Mouse (Mus musculus) adrenal gland, postnatal 4 days (tissue): Measurements from ENCODE around the gene Lrch1. TPM values are rescaled to one million over a fixed set of nuclear protein-coding genes. Genes with fewer than 3 reads are reported as not detected.

Experiments
- DNase-seq, 2 experiments: peaks; one replicate each; pipeline ENCODE4 v3.0.0; 2021 to 2022; ENCODE audit warnings: low spot score in 2 of 2, mixed read lengths in 2 of 2
- total RNA-seq, 2 experiments: library from RNA; stranded (reverse); gene quantifications; 2 replicates each; pipeline ENCODE4 v1.2.3; 2021

Gene Lrch1
- total RNA-seq, 2 experiments from 2014 or later = 25.9 to 27.4 TPM

DNA sequence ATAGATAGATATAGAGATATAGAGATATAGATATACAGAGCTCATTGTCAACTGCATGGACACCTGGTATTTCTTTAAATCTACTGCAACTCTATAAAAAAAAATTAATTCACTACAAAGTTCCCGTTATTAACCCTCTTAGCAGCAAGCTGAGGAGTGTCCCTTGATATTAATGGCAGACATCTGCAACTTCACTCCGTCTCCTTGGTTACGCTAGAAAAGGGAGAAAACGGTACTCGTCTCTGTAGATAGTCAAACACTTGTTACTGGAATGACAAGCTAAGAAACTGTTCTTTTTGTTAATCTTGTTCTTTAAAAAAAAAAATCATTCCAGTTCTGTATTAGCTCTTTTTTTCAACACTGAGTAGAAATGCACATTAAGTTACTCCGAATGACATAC, 54.0 kb downstream of the Lrch1 start:
- DNase-seq = no peak

DNA sequence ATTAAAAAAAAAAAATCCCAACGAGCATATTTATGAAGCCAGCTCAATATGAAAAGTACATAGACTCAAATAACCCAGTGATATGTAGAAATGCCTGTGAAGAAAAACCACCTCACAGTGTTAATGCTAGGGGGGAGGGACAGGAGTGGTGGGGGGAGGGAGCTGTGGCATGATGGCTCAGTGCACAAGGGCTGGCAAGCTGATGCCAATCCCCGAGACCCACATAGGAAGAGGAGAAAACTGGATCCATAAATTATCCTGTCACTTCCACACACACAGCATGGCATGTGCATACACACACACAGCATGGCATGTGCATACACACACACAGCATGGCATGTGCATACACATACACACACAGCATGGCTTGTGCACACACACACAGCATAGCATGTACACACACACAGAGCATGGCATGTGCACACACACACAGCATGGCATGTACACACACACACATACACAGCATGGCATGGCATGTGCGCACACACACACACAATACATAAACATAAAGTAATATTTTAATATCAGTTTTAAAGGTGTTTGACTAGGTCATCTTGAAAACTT, 54.5 kb downstream of the Lrch1 start:
- DNase-seq = no peak

DNA sequence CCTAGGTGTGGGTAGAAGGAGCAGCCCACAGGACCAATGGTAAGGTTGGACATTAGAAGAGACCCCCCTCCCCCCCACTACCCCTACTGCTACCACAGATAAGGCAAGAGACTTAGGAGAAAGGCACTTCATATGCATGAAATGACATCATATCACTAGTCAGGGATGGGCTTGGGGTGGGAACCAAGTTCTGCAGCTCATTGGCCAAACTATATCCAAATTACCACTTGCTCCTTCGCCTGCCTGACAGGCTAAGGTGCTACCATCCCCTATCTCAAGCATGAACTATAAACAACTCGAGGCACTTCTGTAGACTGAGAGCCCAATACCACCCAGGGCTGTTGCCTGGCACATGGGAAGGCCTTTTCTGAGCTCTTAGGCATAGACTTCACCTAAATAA, 58.4 kb downstream of the Lrch1 start:
- no peak for DNase-seq

- DNase-seq = no peak
Measured at GRCm38 (mm10) chr14:74888103-74888502, 59.6 kb downstream of the Lrch1 start.

DNA sequence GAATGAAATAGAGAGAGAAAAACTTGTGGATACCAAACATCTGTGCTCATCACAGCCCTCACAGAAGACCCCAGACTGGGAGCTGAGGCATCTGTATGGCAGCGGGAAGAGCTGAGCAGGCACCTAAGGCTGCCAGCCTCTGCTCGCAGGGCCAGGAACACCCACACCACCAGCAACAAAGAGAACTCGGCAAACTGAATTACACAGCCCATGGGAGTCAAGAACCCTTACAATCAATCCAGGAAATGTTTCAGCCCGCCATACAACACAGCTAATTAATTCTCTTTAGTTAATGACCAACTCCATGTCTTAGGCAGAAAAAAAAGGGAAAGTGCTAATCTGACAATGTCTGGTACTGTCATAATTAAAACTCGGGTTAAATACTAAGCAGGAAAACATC, 61.2 kb downstream of the Lrch1 start:
- DNase-seq = no peak

GRCm38 (mm10) chr14:74884920-74885319, 62.8 kb downstream of the Lrch1 start:
- DNase-seq = no peak

DNA sequence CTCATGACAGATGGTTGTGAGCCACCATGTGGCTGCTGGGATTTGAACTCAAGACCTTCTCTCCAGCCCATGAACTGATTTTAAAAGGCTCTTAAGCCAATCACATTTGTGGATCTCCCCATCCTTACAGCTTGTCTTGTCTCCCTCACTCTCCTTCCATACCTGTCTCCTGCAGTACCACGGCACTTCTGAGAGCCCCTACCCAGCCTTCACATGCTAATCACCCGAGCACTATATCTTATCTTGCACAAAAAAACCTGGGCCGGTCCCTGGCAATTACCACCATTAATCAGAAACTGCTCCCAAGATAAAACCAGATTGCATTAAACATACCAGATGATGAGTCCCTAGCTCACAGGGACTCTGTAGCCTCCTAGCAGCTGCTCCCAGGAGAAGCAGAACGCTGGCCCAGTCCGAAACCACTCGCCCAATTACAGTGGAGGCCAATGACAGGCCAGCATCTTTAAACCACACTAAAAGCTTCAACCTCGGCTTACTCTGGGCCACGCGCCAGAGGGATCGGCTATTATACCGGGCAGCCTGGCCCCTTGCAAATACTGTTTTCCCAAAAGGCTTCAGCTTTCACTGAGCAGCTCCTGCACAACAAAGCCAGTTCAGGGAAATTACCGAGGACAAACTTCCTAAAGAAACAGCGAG, 63.5 kb downstream of the Lrch1 start:
- DNase-seq = no peak

GRCm38 (mm10) chr14:74883204-74883603, 64.5 kb downstream of the Lrch1 start:
- no peak for DNase-seq

DNA sequence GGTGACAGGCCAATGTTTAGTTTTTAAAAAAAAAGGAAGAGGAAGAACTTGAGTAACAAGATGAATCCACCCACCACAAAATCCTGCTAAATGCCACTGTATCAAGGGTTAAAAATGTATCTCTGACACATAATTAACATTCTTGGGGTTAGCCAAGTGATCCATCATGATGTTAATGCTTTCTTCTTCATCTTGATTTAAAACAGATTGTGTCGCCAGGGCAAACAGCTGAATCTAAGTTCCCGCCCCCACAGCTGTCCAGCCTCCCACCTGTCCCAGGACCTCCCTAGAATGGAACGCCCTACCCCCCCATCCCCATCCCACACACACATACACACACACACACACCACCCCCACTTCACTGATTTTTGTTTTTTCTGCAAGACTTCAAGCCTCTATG, 64.9 kb downstream of the Lrch1 start:
- DNase-seq = no peak

DNA sequence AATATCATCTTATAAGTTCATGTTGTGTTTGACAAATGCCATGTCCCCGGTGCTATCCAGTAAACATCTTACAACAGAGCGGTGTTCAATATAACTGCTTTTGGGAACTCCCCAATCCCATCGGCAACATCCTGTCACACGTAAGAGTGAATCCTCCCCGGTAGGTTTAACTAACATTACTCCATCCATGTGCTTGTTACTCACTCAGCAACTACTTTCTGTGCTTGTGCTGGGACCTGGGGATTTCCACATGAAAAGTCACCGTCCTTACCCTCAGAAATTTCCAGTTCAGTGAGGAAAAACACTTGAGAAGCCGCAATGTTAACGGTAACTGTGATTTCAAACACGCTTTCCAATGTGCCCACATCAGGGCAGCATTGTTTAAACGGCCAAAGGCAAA, 66.8 kb downstream of the Lrch1 start:
- no peak for DNase-seq

- no peak for DNase-seq
Measured at GRCm38 (mm10) chr14:74879480-74879879, 68.2 kb downstream of the Lrch1 start.

GRCm38 (mm10) chr14:74877287-74877686, 70.4 kb downstream of the Lrch1 start:
- no peak for DNase-seq

GRCm38 (mm10) chr14:74871220-74871619, 76.5 kb downstream of the Lrch1 start:
- no peak for DNase-seq

DNA sequence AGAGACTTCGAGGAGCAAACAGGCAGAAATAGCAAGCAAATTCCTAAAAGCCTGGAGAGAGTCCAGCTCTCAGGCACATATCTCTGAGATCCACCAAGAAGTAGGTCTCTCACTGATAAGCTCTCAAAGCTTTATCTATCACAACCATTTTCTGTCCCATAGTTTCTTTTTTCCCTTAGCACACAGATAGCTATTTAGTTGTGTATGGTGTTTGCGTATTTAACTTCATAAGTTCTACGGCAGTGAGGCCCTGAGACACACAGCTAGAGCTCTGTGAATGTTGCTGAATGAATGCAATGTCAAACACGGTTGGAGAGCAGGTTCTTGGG, 78.8 kb downstream of the Lrch1 start:
- DNase-seq = no peak

DNA sequence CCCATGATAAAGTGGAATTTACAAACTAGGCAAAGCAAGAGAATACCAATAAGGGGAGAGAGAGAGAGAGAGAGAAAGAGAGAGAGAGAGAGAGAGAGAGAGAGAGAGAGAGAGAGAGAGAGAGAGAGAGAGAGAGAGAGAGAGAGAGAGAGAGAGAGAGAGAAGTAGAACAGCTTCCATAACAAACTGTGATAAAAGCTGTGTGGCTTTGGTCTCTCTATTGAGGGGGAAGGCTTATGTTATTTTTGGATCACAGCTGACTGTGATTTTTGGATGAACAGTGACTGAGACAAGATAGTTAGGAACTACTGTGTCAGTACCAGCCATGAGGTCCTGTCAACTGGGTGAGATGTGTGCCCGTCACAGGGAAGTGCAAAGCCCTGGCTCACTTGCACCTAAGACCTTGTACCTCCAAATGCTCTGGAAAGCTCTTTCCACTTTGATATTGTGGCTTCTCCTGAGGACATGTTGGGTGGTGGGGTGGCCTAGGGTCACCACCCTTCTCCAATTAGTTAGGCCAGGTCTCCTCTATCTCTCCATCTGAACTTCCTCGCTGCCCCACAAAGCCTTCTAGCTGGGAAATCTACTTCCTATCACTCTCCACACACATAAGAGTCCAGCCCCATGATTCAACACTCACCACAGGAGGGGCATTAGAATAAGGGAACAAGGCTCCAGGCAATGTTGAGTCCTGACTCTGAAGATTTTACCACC, 79.3 kb downstream of the Lrch1 start:
- DNase-seq = no peak

DNA sequence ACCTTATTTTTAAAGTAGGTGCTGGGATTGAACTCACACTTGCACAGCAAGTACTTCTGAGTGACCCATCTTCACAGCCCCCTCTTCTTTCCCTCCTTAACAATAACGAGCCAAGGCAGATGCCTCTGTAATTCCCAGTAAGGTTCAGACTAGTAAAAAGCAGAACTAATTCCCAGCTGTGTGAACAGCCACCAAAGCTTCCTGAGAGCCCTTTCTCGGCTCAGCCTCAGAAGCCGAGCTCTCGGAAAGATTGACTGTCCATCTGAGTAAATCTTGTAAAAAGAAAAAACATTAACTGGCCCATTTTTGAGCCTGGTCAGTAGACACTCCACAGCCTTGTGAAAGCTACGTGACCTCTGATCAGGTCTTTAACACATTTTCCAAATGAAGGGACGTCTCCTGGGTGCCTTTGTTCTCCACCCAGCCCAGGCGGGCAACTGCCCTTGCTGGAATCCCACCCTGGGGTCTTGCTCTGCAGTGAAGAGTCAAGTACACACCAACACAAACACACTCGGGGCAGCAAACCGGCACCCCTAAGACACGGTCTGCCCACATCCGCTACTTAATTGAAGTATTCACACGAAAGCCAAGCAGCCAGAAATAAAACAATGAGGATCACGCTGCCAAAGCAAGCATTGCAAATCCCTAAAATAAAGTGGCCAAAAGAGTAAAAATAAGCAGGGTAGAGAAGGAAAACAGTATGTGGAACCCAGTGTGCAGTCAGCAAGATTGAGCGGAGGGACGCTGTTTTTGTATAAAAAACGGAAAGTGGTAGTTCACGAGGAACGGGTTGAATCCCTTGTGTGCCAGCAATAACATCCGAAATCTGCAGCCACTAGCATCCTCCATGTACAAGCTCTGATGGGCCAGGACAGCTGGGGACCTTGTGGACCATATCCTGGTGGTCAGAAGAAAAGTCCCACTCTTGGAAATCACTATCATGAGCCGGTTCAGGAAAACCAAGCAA, 80.3 kb downstream of the Lrch1 start:
- DNase-seq = no peak

DNA sequence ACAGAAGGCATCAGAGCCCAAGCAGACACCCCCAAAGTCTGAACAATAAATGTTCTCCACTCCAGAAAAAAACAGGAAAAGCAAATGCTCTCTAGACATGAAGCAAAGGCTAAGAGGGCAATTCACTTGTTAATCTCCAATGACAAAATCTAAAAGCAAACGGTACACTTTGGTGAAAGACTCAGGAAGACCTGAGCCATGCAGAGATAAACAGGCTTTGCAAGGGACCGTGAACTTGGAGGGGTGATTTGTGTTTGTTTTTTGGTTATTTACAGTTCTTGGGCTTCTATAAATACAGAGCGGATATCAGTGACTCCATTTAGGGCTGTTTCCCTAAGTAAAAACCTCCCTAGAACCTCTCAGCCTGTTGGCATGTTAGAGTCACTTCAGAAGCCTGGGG, 81.9 kb downstream of the Lrch1 start:
- DNase-seq = no peak

DNA sequence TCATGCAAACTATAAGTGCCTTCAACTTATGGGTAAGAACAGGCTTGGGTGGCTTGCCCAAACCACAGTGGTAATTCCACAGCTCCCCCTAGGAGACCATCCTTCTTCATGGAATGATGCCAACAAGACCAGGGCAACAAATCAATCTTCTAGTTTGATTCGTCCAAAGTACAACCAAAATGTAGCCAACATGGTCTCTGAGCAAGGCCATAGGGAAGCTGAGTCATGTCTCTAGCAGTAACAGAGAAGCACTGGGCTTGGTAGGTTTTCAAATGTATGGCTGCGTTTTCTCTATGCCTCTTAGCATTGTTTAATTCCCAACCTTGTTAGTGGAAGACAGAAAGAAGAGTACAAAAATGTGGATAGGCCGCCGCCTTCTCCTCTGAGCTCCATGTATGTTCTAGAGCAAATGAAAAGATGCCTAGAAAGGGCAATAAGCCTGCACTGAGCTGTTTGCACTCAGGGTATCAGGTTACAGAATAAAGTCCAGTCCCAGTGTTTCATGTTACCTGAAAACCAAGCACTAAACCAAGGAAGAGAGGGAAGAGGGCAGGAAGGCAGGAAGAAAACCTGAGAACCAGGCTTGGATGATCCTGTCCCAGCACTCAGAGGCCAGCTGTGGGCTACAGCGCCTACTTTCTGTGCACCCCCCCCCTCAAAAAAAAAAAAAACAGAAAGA, 82.7 kb downstream of the Lrch1 start:
- DNase-seq = no peak

- no peak for DNase-seq
Measured at GRCm38 (mm10) chr14:74861456-74861855, 86.2 kb downstream of the Lrch1 start.

- DNase-seq = no peak
Measured at GRCm38 (mm10) chr14:74859154-74859553, 88.5 kb downstream of the Lrch1 start.

DNA sequence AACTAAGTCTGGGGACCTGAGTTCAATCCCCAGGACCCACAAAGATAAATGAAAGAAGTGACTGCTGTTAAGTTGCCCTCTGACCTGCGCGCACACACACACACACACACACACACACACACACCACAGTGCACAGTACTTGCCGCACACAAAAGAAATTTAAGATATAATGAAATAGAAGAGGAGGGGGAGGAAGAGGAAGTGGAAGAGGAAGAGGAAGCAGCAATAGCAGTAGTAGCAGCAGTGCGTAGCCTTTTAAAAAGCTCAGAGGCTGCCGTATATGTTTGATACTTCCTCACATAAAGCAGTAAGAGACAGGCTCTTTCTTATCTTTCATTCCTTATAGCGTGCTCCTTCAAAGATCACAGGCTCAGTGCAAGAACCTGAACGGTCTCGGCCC, 92.2 kb downstream of the Lrch1 start:
- no peak for DNase-seq
